Mouse (Mus musculus) liver (tissue): ENCODE measurements at regions not wholly inside any gene's neighbourhood (a gene's known extent, or its start where the extent isn't known, plus 50 kb on each side); places are given as distances from the start of the nearest gene placed in this dataset.

Experiments
- DNase-seq: peaks from one replicate; pipeline ENCODE4 v3.0.0-alpha.2; 2020; ENCODE audit warnings: mixed read lengths

GRCm38 (mm10) chr6:88964071-88964470, 62.0 kb downstream of the Tpra1 start:
- no peak for DNase-seq

DNA sequence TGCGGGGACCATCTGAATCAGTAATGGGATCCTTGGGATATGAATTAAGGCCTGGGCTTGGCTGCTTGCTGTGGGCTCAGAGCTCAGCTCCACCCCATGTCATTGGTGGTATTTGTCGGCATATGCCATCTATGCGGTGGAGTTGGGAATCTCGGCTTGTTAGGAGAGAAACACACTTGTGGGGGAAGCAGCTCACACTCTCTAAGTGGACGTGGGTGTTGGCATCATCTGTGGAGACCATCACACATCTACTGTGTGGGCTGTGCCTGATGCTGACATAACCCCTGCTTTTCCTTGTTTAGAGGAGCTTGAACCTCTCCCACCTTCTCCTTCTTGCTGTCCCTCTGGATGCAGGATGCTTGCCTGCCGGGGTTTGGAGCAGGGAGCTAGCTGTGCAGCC, 62.9 kb downstream of the Tpra1 start:
- DNase-seq, result no peak

GRCm38 (mm10) chr6:88965361-88966226, 63.5 kb downstream of the Tpra1 start:
- no peak for DNase-seq

- DNase-seq, result no peak
These were observed 64.5 kb downstream of the Tpra1 start for GRCm38 (mm10) chr6:88966501-88966900.

DNA sequence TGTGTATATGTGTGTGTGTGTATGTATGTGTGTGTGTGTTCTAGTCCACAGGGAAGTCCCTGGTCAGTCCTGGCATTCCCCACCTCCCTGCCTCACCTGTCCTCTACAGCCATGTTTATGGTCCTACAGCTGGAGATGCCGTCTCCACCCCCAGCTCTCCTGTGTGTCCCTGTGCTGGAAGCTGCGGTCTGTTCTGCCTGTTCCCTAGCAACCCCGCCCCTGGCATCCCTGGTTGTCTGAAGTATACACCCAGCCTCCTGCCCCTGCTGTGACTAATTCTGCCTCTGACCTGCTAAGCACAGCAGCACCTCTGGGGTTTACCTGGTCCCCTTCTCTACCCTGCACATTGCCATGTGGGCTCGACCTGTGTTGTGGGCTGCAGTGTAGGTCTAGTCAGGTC, 66.8 kb downstream of the Tpra1 start:
- no peak for DNase-seq

DNA sequence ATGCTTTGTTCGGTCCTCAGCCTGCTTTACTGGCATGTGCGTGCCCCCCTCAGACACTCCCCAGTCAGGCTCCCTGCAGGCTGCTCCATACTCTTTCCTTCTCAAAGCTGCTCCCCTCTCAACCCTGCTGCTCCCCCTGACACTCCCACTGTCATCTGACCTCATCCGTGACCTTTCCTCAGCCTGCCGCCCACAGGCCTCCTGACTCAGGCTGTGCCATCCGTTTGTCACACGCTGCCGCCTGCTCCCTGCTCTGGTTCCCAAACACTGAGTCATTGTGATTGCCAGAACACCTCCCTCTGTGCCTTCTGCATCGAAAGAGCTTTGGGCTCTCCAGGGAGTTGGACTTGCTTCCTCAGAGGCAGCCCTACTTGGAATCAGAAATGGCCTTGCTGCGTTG, 69.7 kb downstream of the Tpra1 start:
- DNase-seq, result no peak

GRCm38 (mm10) chr6:88974457-88974856, 72.4 kb downstream of the Tpra1 start:
- no peak for DNase-seq

GRCm38 (mm10) chr6:88976581-88976980, 74.5 kb downstream of the Tpra1 start:
- no peak for DNase-seq

GRCm38 (mm10) chr6:88976994-88977393, 74.9 kb downstream of the Tpra1 start:
- no peak for DNase-seq

GRCm38 (mm10) chr6:88978970-88979369, 76.9 kb downstream of the Tpra1 start:
- no peak for DNase-seq

DNA sequence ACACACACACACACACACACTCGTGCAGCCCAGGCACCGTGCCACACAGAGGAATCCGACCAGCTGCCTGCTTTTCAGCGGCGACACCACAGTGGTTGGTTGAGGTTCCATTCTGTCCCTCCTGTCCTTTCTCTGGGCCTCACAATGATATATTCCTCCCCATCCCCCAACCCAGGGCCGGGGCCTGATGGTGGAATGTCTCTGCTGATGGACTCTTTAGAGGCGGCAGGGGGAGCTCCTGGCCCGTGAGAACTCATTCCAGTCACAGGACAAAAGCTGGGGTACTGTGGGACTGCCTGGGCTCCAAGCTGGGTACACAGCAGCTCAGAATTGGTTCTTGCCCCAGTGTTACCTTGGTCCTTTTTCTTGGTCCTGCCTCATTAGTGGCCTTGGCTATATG, 78.1 kb downstream of the Tpra1 start:
- peak; percentile 45 for DNase-seq

GRCm38 (mm10) chr6:88981544-88981943, 79.5 kb downstream of the Tpra1 start:
- no peak for DNase-seq

DNA sequence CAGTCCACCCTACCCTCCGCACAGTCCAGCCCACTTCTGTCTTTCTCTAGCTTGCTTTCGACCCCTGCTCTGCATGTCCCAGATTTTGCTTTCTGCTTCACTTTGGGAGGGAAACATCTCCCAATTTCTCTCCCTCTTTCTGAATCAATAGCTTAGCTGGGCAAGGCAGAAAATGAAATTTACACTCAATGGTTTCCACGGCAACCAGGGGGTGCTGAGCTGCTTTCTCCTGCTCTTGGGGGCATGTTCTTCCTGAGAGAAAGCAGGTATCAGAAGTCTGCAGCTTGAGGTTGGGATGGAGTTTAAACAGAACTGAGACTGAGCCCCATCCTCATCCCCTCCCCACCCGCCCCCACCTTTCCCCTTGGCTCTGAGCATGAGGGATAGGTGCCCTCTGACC, 82.1 kb downstream of the Tpra1 start:
- no peak for DNase-seq

DNA sequence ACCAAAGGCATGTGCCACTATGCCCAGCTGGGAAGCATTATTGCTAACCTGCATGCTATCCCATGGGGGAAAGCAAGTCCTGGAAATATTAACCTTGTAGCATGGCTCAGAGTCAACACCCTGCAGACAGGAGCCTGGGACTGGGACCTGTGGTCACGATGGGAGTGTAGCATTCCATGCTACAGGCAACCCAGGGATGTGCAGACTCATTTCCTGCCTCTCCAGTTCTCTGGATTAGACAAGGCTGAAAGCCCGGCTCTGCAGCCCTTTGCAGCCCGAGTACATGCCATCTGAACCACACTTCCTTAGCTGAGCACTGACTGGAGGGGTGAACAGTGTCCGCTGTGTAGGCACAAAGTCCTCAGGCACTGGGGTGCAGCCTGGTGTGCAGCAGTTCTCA, 82.8 kb downstream of the Tpra1 start:
- no peak for DNase-seq

DNA sequence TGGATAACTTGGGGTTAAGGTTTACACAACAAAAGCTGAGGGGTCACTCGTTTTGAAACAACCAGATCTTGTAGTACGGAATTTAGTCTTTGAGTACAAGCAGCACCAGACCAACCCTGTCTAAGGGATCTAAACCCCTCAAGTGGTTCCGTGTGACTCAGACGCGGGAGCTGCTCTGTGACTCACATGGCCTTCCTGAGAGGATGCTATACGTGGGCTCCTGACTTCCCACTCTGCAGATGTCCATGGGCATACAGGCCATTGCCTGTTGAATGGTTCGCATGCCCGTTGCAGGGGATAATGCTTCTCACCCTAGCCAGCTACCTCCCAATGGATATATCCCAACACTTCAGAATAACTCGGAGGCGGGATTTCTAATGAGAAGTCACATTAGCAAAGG, 86.5 kb downstream of the Tpra1 start:
- DNase-seq, result no peak

- DNase-seq, result peak; percentile 46
These were observed 87.7 kb downstream of the Tpra1 start for GRCm38 (mm10) chr6:88989617-88990299.

GRCm38 (mm10) chr6:88990300-88990685, 88.2 kb downstream of the Tpra1 start:
- DNase-seq, result no peak

GRCm38 (mm10) chr6:88995077-88995476, 93.0 kb downstream of the Tpra1 start:
- no peak for DNase-seq

GRCm38 (mm10) chr6:88998927-88999722, 97.1 kb downstream of the Tpra1 start:
- no peak for DNase-seq

DNA sequence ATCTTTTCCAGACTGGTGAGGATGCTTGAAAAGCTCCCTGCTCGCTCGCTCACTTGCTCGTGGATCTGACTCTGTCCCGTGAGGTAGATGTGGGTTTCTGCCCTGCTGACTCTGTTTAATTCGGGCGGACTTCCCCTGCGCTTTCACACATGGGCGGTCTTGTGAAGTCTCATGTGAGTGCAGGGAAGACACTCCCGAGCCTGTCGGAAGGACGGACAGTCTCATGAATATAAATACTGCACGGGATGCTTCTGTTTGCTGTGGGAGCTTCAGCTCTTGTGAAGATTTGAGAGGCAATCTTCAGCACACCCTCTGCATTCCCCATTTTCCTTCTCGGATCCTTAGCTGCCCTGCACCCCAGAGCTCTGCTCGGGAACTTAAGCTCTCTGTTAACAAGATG, 98.3 kb downstream of the Tpra1 start:
- DNase-seq, result no peak

DNA sequence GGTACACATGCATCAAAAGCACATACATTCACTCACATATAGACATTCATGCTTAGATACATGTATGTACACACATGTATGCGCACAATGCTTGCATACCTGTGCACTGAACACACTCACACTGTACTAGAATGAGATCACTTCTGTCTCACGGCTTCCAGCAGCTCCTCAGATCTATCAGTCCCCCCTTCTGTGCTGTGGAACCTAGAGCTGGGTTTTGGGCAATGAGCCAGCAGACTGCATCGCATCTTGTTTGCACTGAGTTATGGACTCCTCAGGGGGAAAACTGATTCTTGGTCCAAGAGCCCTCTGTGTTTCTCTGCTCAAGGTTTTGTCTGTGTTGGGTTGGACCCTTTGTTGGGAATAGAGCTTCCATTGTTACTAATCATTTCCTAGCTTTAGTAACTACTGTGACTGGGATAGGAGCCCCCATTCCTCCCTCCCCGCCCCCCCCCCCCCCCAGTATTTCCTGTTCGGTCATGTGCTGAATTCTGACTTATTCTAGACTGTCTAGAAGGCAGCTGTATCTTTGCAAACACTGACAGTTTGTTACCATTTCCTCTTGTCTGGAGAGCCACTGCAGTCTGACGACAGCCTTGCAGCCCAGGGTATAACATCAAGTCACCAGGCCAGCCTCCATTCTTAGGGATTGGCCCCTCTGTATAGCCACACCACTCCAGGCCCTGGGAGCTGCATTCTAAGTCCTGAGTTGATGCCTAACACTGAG, 101.3 kb downstream of the Tpra1 start:
- no peak for DNase-seq

DNA sequence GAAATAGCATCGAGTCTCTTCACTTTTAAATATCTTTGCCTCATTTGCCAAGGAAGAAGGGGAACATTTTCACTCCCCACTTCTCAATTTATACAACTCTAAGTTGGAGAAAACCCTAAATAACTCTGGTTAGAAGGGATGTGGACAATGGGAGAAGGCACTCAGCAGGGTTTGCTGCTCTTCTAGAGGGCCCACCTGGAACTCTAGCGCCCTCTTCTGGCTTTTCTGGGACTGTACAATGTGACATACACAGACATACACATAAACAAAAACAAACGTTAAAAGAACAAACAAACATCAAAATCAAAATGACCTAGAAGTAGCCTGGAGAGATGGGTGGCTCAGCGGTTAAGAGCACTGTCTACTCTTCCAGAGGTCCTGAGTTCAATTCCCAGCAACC, 103.0 kb downstream of the Tpra1 start:
- DNase-seq, result no peak

DNA sequence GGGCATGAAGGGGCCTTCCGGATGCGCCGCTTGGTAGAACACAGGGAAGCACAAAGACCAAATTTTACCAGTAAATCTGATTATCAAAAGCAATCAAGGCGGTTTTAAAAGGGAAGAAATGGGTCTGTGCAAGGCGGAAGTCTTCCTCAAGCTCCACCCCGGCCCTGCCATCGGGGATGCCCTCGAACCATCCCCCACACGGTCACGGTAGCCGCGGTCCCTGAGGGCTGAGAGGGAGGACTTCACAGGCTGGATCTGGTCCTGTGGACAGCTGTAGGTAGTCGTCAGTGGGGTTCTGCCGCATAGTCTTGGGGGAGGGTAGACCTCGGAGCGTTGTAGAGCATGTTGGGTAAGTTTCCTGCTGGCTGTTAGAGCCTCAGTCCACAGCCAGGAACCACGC, 104.9 kb downstream of the Tpra1 start:
- no peak for DNase-seq
